Mouse (Mus musculus) testis, adult 2 months (tissue): Measurements from ENCODE around the gene Ceacam1.
"Not testable (repeated sequence)": the region's sequence is repeated elsewhere in the genome, so short reads cannot be mapped to it uniquely, and the experiment has no call there.

ENCODE experiments used
- CTCF ChIP-seq: fragments of 200-500 bp; IDR thresholded peaks from 2 replicates; pipeline ENCODE4 v1.5.1; 2012; ENCODE audit warnings: low read depth, mild to moderate bottlenecking, inconsistent platforms, low read length, moderate library complexity; ENCODE audit not compliant: control insufficient read depth, insufficient read depth, insufficient replicate concordance
- POLR2A ChIP-seq: fragments of 200-500 bp; IDR thresholded peaks from 2 replicates; pipeline ENCODE4 v1.6.1; 2012; ENCODE audit warnings: low read depth, mild to moderate bottlenecking, inconsistent platforms, low read length, moderate library complexity; ENCODE audit not compliant: control insufficient read depth

DNA sequence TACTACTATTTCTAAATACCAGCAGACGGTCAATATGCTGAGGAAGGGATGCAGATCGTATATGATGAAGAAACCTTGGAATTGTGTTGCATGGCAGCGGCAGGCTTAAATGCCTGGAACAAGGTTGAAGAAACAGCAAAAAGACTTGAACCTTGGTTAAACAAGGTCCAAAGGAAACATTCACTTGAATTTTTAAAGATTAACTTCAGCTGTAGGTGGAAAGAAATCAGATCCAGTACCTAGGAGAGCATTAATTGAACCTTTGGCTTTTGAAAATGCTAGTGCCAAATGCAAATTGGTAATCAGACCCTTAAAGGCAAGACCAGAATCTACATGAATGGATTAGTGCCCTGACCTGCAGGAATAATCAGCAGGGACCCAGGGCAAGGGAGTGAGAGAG, 12.0 kb upstream of the Ceacam1 start:
- TF ChIP-seq CTCF, POLR2A: not testable (repeated sequence)
